Mouse (Mus musculus): ENCODE measurements around the gene Bckdk. TPM values are rescaled to one million over a fixed set of nuclear protein-coding genes. Genes with fewer than 3 reads are reported as not detected.
"Not testable (repeated sequence)": the region's sequence is repeated elsewhere in the genome, so short reads cannot be mapped to it uniquely, and the experiment has no call there.

The Bckdk gene
- polyA plus RNA-seq, 1 experiment: 71.5 TPM

- 73% methylated on average over 3 of the region's 3 CpGs for WGBS
Observed at GRCm38 (mm10) chr7:127887781-127888180, 16.1 kb upstream of the Bckdk start.

DNA sequence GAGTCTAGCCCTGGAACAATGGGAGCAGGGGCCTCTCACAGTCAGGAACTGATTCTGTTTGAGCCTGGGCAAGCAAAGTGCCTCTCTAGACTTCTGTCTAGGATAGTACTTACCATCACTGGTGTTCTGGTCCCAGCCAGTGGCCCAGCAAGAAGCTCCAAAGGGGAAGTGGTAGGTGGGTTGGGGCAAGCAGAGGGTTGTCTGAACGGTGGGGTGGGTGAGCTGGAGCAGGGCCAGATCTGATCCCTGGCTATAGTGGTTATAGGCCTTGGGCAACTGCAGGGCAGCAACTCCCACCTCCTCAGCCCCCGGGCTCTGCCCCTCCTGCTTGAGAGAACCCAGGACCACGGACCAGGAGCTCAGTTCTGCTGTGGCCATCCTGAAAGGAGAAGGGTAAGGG lies 15.1 kb upstream of the Bckdk start:
- DNase-seq: no peak
- Histone ChIP-seq H3K4me1 (ENCODE audit: control insufficient read depth, insufficient read depth, low read length) (peaks cover 2% of the 10 kb centered on the region), H3K27ac (ENCODE audit: insufficient read depth, low read length) (no peak overlapping the region), H3K27me3 (ENCODE audit: control insufficient read depth, insufficient read depth, low read length) (no peaks in the 10 kb centered on the region), H3K4me3 (replicated peaks; ENCODE audit: insufficient read depth, low read depth, low read length) (no peak overlapping the region)
- TF ChIP-seq CTCF (IDR thresholded peaks at IDR 0.05; ENCODE audit: borderline replicate concordance, insufficient read depth, low read depth, low read length) (no peak), POLR2A (IDR thresholded peaks at IDR 0.05; ENCODE audit: borderline replicate concordance, insufficient read depth, low read length) (no peak)
- 49% methylated on average over 3 of the region's 3 CpGs for WGBS

More at GRCm38 (mm10) chr7:127887781-127888180, 16.1 kb upstream of the Bckdk start:
- H3K27me3 ChIP-seq (ENCODE audit: control insufficient read depth, insufficient read depth, low read length): no peaks in the 10 kb centered on the region
- DNase-seq: no peak
- peaks cover 7% of the 10 kb centered on the region for H3K4me1 ChIP-seq (ENCODE audit: control insufficient read depth, insufficient read depth, low read length)
- no peak overlapping the region for H3K4me3 ChIP-seq (replicated peaks; ENCODE audit: insufficient read depth, low read depth, low read length)
- TF ChIP-seq POLR2A (IDR thresholded peaks at IDR 0.05; ENCODE audit: borderline replicate concordance, insufficient read depth, low read length) (no peak), CTCF (IDR thresholded peaks at IDR 0.05; ENCODE audit: borderline replicate concordance, insufficient read depth, low read depth, low read length) (no peak)
- no peak overlapping the region for H3K27ac ChIP-seq (ENCODE audit: insufficient read depth, low read length)

DNA sequence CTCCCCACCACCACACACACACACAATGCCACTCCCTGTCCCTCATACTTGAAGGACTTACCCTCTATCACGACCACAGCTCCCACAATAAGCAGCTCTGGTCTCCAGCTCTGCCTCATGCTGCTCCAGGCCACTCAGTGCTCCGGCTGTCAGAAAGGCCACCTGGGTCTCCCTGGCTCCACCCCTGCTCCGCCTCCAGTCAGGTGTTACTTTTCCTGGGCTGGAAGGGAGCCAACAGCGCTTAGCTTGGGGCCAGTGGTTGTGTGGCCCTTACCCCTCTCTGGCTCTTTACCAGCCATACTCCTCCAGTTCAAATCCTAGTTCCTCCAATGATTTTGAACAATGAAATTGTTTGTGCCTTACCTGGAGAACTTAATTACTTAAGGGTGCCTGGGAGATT lies 13.1 kb upstream of the Bckdk start, which contains the start of gene Prss53:
TSS of gene Prss53 (minus strand) at position 173 of the 400 bp plus-strand sequence.
- WGBS: 25% methylated on average over 4 of the region's 4 CpGs
- H3K27ac ChIP-seq (ENCODE audit: insufficient read depth, low read length): no peak within 1 kb of the TSS
- H3K4me1 ChIP-seq (ENCODE audit: control insufficient read depth, insufficient read depth, low read length): peaks cover 4% of the 10 kb centered on the region; the same call in 1 of the 2 replicates
- H3K4me3 ChIP-seq (replicated peaks; ENCODE audit: insufficient read depth, low read depth, low read length): no peak within 1 kb of the TSS
- no peak for DNase-seq
- no peaks in the 10 kb centered on the region for H3K27me3 ChIP-seq (ENCODE audit: control insufficient read depth, insufficient read depth, low read length)
- TF ChIP-seq POLR2A (IDR thresholded peaks at IDR 0.05; ENCODE audit: borderline replicate concordance, insufficient read depth, low read length) (no peak), CTCF (IDR thresholded peaks at IDR 0.05; ENCODE audit: borderline replicate concordance, insufficient read depth, low read depth, low read length) (no peak)

DNA sequence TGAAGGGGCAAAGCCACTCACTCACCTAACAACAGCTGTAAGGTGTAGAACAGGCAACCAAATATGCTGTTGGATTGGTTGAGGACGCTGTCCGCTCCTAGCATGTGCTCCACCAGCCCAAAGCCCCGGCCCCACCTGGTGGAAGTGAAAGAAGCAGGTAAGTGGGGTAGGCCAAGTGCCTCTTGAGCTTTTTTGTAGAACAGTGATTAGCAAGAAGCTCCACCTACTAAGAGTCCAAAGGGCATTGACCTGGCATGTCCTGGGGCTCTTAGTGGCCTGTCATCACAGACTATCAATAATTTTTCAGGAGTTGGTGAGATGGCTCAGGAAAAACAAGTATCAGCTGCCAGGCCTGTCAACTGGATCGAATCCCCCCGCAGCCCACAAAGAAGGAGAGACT lies 9.4 kb upstream of the Bckdk start:
- Histone ChIP-seq H3K27ac (ENCODE audit: insufficient read depth, low read length) (no peak overlapping the region), H3K4me3 (replicated peaks; ENCODE audit: insufficient read depth, low read depth, low read length) (peak overlapping the region; percentile 66), H3K4me1 (ENCODE audit: control insufficient read depth, insufficient read depth, low read length) (peaks cover 4% of the 10 kb centered on the region; the same call in 1 of the 2 replicates), H3K27me3 (ENCODE audit: control insufficient read depth, insufficient read depth, low read length) (no peaks in the 10 kb centered on the region)
- WGBS: 71% methylated on average over 5 of the region's 5 CpGs
- TF ChIP-seq POLR2A (IDR thresholded peaks at IDR 0.05; ENCODE audit: borderline replicate concordance, insufficient read depth, low read length): no peak
- no peak for TF ChIP-seq CTCF (IDR thresholded peaks at IDR 0.05; ENCODE audit: borderline replicate concordance, insufficient read depth, low read depth, low read length)
- no peak for DNase-seq

DNA sequence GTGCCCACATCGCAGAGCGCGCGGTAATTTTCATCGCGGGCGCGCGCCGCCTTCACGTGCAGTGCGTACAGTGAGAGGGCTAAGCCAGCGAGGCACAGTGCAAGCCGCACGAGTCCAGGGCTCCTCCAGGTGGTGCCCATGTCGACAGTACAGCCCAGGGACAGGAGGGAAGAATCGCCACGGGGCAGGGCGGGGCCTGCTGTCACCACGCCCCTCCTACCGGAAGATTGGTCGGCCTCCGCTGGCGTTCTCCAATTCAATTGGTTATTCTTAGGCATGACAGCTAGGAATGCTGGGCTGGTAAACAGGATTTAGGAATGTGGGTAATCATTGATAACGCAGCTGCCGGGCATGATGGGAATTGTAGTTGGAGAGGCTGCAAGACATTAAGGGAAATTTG lies 8.4 kb upstream of the Bckdk start, which contains the start of the genes Gm21974 and Vkorc1:
TSS of gene Gm21974 (minus strand) at position 13 of the 400 bp plus-strand sequence.
TSS of gene Vkorc1 (minus strand) at position 176 of the 400 bp plus-strand sequence.
- WGBS: under 1% methylated on average over 26 of the region's 26 CpGs
- Histone ChIP-seq H3K27me3 (ENCODE audit: control insufficient read depth, insufficient read depth, low read length) (no peaks in the 10 kb centered on the region), H3K4me3 (replicated peaks; ENCODE audit: insufficient read depth, low read depth, low read length) (peak within 1 kb of the TSS; percentile 66), H3K27ac (ENCODE audit: insufficient read depth, low read length) (peak within 1 kb of the TSS; percentile 3; the same call in 1 of the 2 replicates), H3K4me1 (ENCODE audit: control insufficient read depth, insufficient read depth, low read length) (peaks cover 4% of the 10 kb centered on the region; the same call in 1 of the 2 replicates)
- TF ChIP-seq POLR2A (IDR thresholded peaks at IDR 0.05; ENCODE audit: borderline replicate concordance, insufficient read depth, low read length) (peak; percentile 86), CTCF (IDR thresholded peaks at IDR 0.05; ENCODE audit: borderline replicate concordance, insufficient read depth, low read depth, low read length) (peak; percentile 53; the same call in 1 of the 2 replicates)
- peak; percentile 97 to 98 for DNase-seq

DNA sequence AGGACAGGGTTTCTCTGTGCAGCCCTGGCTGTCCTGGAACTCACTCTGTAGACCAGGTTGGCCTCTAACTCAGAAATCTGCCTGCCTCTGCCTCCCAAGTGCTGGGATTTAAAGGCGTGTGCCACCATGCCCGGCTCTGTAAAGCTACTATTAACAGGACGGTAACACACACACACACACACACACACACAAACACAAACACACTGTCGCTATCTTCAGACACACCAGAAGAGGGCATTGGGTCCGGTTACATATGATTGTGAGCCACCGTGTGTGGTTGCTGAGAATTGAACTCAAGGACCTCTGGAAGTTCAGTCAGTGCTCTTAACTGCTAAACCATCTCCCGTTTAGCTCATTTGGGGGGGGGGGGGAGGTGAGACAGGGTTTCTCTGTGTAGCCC lies 8.0 kb upstream of the Bckdk start:
- H3K27me3 ChIP-seq (ENCODE audit: control insufficient read depth, insufficient read depth, low read length); H3K4me3 ChIP-seq (replicated peaks; ENCODE audit: insufficient read depth, low read depth, low read length); DNase-seq; H3K4me1 ChIP-seq (ENCODE audit: control insufficient read depth, insufficient read depth, low read length); H3K27ac ChIP-seq (ENCODE audit: insufficient read depth, low read length): not testable (repeated sequence)
- WGBS: 62% methylated on average over 7 of the region's 7 CpGs

DNA sequence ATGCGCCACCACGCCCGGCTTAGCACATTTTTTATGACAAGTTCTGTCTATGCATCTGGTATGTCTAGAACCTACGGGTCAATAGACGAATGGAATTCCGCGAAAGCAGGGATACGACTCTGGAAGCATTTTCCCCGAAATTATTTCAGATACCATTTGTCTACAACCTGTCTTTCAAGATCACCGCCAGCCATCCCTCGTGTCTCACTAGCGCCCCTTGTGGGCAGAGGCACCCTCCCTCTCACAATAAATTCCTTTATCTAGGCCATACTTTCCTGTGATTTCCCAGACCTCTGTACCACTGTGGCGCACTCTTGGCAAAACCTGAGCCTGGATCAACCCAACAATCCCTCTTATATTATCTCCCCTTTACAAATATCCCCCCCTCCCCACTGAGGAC lies 7.5 kb upstream of the Bckdk start:
- DNase-seq: peak; percentile 63 to 73
- Histone ChIP-seq H3K27me3 (ENCODE audit: control insufficient read depth, insufficient read depth, low read length) (no peaks in the 10 kb centered on the region), H3K4me1 (ENCODE audit: control insufficient read depth, insufficient read depth, low read length) (peaks cover 4% of the 10 kb centered on the region; the same call in 1 of the 2 replicates), H3K27ac (ENCODE audit: insufficient read depth, low read length) (no peak overlapping the region), H3K4me3 (replicated peaks; ENCODE audit: insufficient read depth, low read depth, low read length) (no peak overlapping the region)
- no peak for TF ChIP-seq POLR2A (IDR thresholded peaks at IDR 0.05; ENCODE audit: borderline replicate concordance, insufficient read depth, low read length)
- peak; percentile 78 for TF ChIP-seq CTCF (IDR thresholded peaks at IDR 0.05; ENCODE audit: borderline replicate concordance, insufficient read depth, low read depth, low read length)
- WGBS: 50% methylated on average over 13 of the region's 13 CpGs

DNA sequence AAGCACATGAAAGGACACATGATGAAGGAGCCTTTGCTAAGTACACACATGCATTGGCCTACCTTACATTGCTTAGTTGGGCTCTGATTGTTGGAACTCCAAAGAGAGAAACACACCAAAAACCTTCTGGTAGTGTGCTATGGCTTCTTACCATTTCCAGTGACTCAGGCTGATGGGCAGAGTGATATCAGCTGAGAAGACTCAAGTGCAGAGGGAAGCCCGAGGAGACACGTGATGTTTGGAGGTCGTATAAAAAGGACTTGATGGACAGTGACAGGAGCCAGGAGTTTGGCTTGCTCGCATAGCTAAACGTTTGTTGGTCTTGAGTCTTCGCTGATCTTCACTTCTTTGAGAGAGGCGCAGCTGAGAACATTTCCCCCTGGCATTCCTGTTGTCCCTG lies 6.3 kb upstream of the Bckdk start:
- H3K27ac ChIP-seq (ENCODE audit: insufficient read depth, low read length): no peak overlapping the region
- H3K27me3 ChIP-seq (ENCODE audit: control insufficient read depth, insufficient read depth, low read length): no peaks in the 10 kb centered on the region
- DNase-seq: no peak
- peaks cover 4% of the 10 kb centered on the region; the same call in 1 of the 2 replicates for H3K4me1 ChIP-seq (ENCODE audit: control insufficient read depth, insufficient read depth, low read length)
- WGBS: 85% methylated on average over 7 of the region's 7 CpGs
- H3K4me3 ChIP-seq (replicated peaks; ENCODE audit: insufficient read depth, low read depth, low read length): no peak overlapping the region
- no peak for TF ChIP-seq CTCF (IDR thresholded peaks at IDR 0.05; ENCODE audit: borderline replicate concordance, insufficient read depth, low read depth, low read length)
- TF ChIP-seq POLR2A (IDR thresholded peaks at IDR 0.05; ENCODE audit: borderline replicate concordance, insufficient read depth, low read length): no peak
